Comparison of ENCODE assay signal across 16 mouse cellular contexts in genomic region chr9:32719941-32720263, GRCm38 (mm10).
DNase-seq lines count a peak whose midpoint lies in the region; ATAC-seq lines count a peak whose summit lies in the region.
"Had no signal": no experiment of that assay in that cellular context is flagged by ENCODE, and none has a peak within 500 bp of the region (broad histone marks: within the 10 kb centered on the region; RNA-seq: fewer than 3 reads in every experiment).

No protein-coding gene starts in this region.

- DNase-seq in heart, postnatal 14 days = no peak
- DNase-seq in lung, postnatal 10 days = no peak
- DNase-seq in kidney, postnatal 36 days = no peak
- no peak for DNase-seq in cerebellum, adult 18-20 months
- DNase-seq: adrenal gland, postnatal 36 days; kidney, adult 9 months; layer of hippocampus, adult 9-11 months; lung, postnatal 14 days had no signal

- WGBS in heart, embryonic 13.5 days = 59% methylated on average over 3 of the region's 3 CpGs
- 39% methylated on average over 3 of the region's 3 CpGs for WGBS in lung, embryonic 16.5 days
- WGBS in embryonic facial prominence, embryonic 12.5 days = 24% methylated on average over 3 of the region's 3 CpGs
- 31% methylated on average over 3 of the region's 3 CpGs for WGBS in limb, embryonic 15.5 days

- no peaks in the 10 kb centered on the region for H3K9me3 ChIP-seq in heart, embryonic 13.5 days
- no peaks in the 10 kb centered on the region for H3K9me3 ChIP-seq in lung, embryonic 16.5 days (ENCODE audit: control insufficient read depth, low read length)
- no peaks in the 10 kb centered on the region for H3K9me3 ChIP-seq in embryonic facial prominence, embryonic 12.5 days
- no peaks in the 10 kb centered on the region for H3K9me3 ChIP-seq in limb, embryonic 15.5 days
- H3K9me3 ChIP-seq: forebrain, embryonic 13.5 days; midbrain, embryonic 15.5 days had no signal

- no peak overlapping the region for H3K4me2 ChIP-seq in heart, embryonic 13.5 days
- H3K4me2 ChIP-seq in lung, embryonic 16.5 days (ENCODE audit: low read depth, low read length) = no peak overlapping the region
- H3K4me2 ChIP-seq in embryonic facial prominence, embryonic 12.5 days (replicated peaks) = peak overlapping the region; percentile 1; the same call in 1 of the 2 replicates
- H3K4me2 ChIP-seq in limb, embryonic 15.5 days = peak overlapping the region; percentile 24
- H3K4me2 ChIP-seq: forebrain, embryonic 13.5 days; hindbrain, embryonic 14.5 days; midbrain, embryonic 15.5 days had no signal

- no peak overlapping the region for H3K4me3 ChIP-seq in heart, embryonic 13.5 days
- H3K4me3 ChIP-seq in lung, embryonic 16.5 days (ENCODE audit: low read length) = no peak overlapping the region
- no peak overlapping the region for H3K4me3 ChIP-seq in embryonic facial prominence, embryonic 12.5 days
- no peak overlapping the region for H3K4me3 ChIP-seq in limb, embryonic 15.5 days
- H3K4me3 ChIP-seq: forebrain, embryonic 13.5 days; midbrain, embryonic 15.5 days had no signal

- H3K27me3 ChIP-seq in heart, embryonic 13.5 days (replicated peaks) = no peaks in the 10 kb centered on the region
- no peaks in the 10 kb centered on the region for H3K27me3 ChIP-seq in lung, embryonic 16.5 days (ENCODE audit: control insufficient read depth, insufficient read depth, low read depth, low read length)
- no peaks in the 10 kb centered on the region for H3K27me3 ChIP-seq in embryonic facial prominence, embryonic 12.5 days
- H3K27me3 ChIP-seq in limb, embryonic 15.5 days = no peaks in the 10 kb centered on the region
- H3K27me3 ChIP-seq: forebrain, embryonic 13.5 days; midbrain, embryonic 15.5 days had no signal

- peaks cover 80% of the 10 kb centered on the region for H3K4me1 ChIP-seq in heart, embryonic 13.5 days
- H3K4me1 ChIP-seq in lung, embryonic 16.5 days (replicated peaks; ENCODE audit: control insufficient read depth, insufficient read depth, low read length) = peaks cover 67% of the 10 kb centered on the region
- H3K4me1 ChIP-seq in embryonic facial prominence, embryonic 12.5 days = peaks cover 60% of the 10 kb centered on the region
- H3K4me1 ChIP-seq in limb, embryonic 15.5 days = peaks cover 59% of the 10 kb centered on the region

- ATAC-seq in heart, embryonic 13.5 days (ENCODE audit: extremely low read depth, insufficient number of reproducible peaks, low FRiP score, low TSS enrichment) = no peak
- ATAC-seq in lung, embryonic 16.5 days (ENCODE audit: low read depth) = no peak
- ATAC-seq in embryonic facial prominence, embryonic 12.5 days (ENCODE audit: insufficient number of reproducible peaks, insufficient read depth, low FRiP score, low TSS enrichment) = no peak
- ATAC-seq in limb, embryonic 15.5 days (ENCODE audit: insufficient number of reproducible peaks, low FRiP score, low TSS enrichment, low read depth) = no peak
- ATAC-seq: forebrain, embryonic 13.5 days; midbrain, embryonic 15.5 days had no signal

- H3K36me3 ChIP-seq in heart, embryonic 13.5 days = no peaks in the 10 kb centered on the region
- no peaks in the 10 kb centered on the region for H3K36me3 ChIP-seq in lung, embryonic 16.5 days (ENCODE audit: control insufficient read depth, insufficient read depth, low read length)
- no peaks in the 10 kb centered on the region for H3K36me3 ChIP-seq in embryonic facial prominence, embryonic 12.5 days
- H3K36me3 ChIP-seq in limb, embryonic 15.5 days = no peaks in the 10 kb centered on the region
- H3K36me3 ChIP-seq: midbrain, embryonic 15.5 days had no signal

- intact Hi-C loops in heart, postnatal 14 days (cut with DNase I) = loop anchor here (5.0 to 10.0 kb wide), 2 partner anchors 128 to 215 kb away; no protein-coding TSS in a partner anchor

- no peak overlapping the region for H3K9ac ChIP-seq in heart, embryonic 13.5 days
- H3K9ac ChIP-seq in lung, embryonic 16.5 days (ENCODE audit: low read length) = no peak overlapping the region
- no peak overlapping the region for H3K9ac ChIP-seq in embryonic facial prominence, embryonic 12.5 days
- H3K9ac ChIP-seq in limb, embryonic 15.5 days = no peak overlapping the region
- H3K9ac ChIP-seq: forebrain, embryonic 13.5 days; hindbrain, embryonic 14.5 days; midbrain, embryonic 15.5 days had no signal

- H3K27ac ChIP-seq in heart, embryonic 13.5 days (replicated peaks) = peak overlapping the region; percentile 72
- H3K27ac ChIP-seq in lung, embryonic 16.5 days (ENCODE audit: low read length) = 0 out of 2 replicates have a peak overlapping the region, but pooled peaks have one; percentile 34
- peak overlapping the region; percentile 83 for H3K27ac ChIP-seq in embryonic facial prominence, embryonic 12.5 days
- H3K27ac ChIP-seq in limb, embryonic 15.5 days = peak overlapping the region; percentile 77
- H3K27ac ChIP-seq: forebrain, embryonic 13.5 days; hindbrain, embryonic 14.5 days; midbrain, embryonic 15.5 days; stomach, postnatal 0 days had no signal

Comparison
In these comparisons a context has a peak if more than half of its experiments do, and no peak if none do; other contexts are left out.
1. H3K4me2 ChIP-seq: peak in embryonic facial prominence, embryonic 12.5 days (single experiment) and limb, embryonic 15.5 days (single experiment); none in heart, embryonic 13.5 days (single experiment) and lung, embryonic 16.5 days (single experiment).
2. Peak in every context shown above with its lines, with median percentiles within 50 percentile points of each other: H3K27ac ChIP-seq.